Comparison of ENCODE assay signal across 17 mouse cellular contexts in genomic region chr16:94507071-94507470, GRCm38 (mm10).
"Had no signal": no experiment of that assay in that cellular context is flagged by ENCODE, and none has a peak within 500 bp of the region (broad histone marks: within the 10 kb centered on the region; RNA-seq: fewer than 3 reads in every experiment).

No protein-coding gene starts in this region.

- H3K27ac ChIP-seq: lung, embryonic 15.5 days; macrophage; midbrain, embryonic 13.5 days; midbrain, embryonic 15.5 days; neural tube, embryonic 12.5 days; stomach, embryonic 15.5 days; stomach, postnatal 0 days had no signal

- H3K4me1 ChIP-seq: lung, embryonic 15.5 days; midbrain, embryonic 13.5 days; midbrain, embryonic 15.5 days; neural tube, embryonic 12.5 days; stomach, embryonic 15.5 days had no signal

- H3K4me3 ChIP-seq: lung, embryonic 15.5 days; megakaryocyte, embryonic 14.5 days; midbrain, embryonic 13.5 days; midbrain, embryonic 15.5 days; neural tube, embryonic 12.5 days; stomach, embryonic 15.5 days had no signal

- H3K9me3 ChIP-seq: lung, embryonic 15.5 days; midbrain, embryonic 13.5 days; midbrain, embryonic 15.5 days; neural tube, embryonic 12.5 days; stomach, embryonic 15.5 days had no signal

- H3K9ac ChIP-seq: lung, embryonic 15.5 days; midbrain, embryonic 13.5 days; midbrain, embryonic 15.5 days; neural tube, embryonic 12.5 days; stomach, embryonic 15.5 days had no signal

- H3K4me2 ChIP-seq: lung, embryonic 15.5 days; midbrain, embryonic 11.5 days; midbrain, embryonic 13.5 days; midbrain, embryonic 15.5 days; neural tube, embryonic 12.5 days; stomach, embryonic 15.5 days had no signal

- DNase-seq: lung, adult 2 months; lung, postnatal 14 days; lung, postnatal 36 days; right cerebral cortex, postnatal 14 days; thymus, adult 2 months; thymus, postnatal 25 days; thymus, postnatal 4 days had no signal

- H3K27me3 ChIP-seq: lung, embryonic 15.5 days; megakaryocyte, embryonic 14.5 days; midbrain, embryonic 13.5 days; midbrain, embryonic 15.5 days; neural tube, embryonic 12.5 days; stomach, embryonic 15.5 days had no signal

- ATAC-seq: lung, postnatal 0 days; midbrain, embryonic 13.5 days; midbrain, embryonic 15.5 days had no signal
